Mouse (Mus musculus) urinary bladder, adult 2 months (tissue): ENCODE data around the gene Foxc2. TPM values are rescaled to one million over a fixed set of nuclear protein-coding genes. Genes with fewer than 3 reads are reported as not detected.

Experiments
- DNase-seq: peaks from one replicate; pipeline ENCODE4 v3.0.0; 2022; ENCODE audit warnings: low spot score
- polyA plus RNA-seq: library from polyadenylated mRNA; depleted of rRNA; stranded (reverse); fragments of >200 nt; gene quantifications from 2 replicates; pipeline ENCODE4 v1.2.3, GENCODE M21; 2012; rRNA removed

The Foxc2 gene
- polyA plus RNA-seq, 1 experiment: 0.47 TPM

DNA sequence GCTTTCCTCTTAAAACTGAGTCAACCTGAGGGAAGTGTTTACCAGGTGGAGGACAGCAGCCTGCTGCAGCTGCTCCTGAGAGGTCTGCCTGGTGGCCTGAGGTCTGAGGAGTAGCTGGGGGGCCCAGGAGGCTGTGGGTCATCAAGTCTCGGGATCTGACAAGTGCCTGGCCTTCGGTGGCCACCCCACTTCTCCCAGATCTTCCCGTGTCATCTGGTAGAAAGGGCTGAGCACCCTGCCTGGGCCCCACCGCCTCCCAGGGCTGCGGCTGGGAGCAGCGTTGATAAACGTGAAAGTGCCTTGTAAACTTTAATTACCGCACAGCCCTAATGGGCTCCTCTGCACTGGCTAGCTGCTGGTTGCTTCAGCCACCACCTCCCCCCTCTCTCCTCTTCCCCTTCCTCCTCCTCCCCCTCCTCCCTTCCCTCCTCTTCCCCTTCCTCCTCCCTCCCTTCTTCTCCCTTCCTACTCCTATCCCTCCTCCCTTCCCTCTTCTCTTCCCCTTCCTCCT lies 32.7 kb downstream of the Foxc2 start:
- no peak for DNase-seq

DNA sequence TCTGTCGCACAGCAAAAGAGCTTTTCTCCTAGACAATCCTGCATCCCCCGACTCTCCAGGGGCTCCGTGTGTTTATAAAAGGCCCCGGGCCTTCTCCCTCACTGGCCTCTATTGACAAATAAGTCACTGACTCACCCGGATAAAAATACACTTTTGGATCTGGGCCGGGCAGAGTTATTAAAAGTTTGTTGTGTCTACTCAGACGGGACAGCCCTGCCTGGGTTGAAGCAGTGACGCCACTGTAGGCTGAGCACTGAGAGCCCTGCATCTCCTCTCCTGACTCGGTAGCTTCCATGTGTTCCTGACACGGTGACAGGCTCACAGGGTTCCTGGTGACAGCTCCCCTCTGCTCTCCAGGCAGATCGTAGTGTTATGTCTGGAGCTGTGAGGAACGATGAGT lies 36.4 kb downstream of the Foxc2 start:
- no peak for DNase-seq

DNA sequence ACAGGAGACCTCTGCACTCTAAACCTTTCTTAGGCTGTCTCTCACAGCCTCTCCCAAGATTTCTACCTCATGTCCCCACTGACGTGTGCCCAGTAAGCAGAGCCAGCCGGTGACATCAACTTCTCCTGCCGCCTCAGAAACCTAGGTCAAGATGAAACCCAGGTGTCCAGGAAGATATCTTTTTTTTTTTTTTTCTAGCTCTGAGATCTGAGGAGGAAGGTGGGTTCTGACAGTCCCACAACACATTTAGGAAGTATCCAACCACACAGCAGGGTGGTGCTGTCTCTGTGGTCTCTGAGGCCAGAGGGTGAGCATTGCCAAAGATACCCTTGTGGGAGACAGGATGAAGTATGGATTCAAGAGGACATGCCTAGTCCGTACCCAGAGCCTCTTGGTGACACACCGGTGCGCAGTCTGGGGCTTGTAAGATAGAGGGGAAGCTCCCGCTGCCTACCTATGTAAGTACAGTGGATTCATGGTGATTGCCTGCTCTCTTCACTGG lies 41.1 kb downstream of the Foxc2 start:
- no peak for DNase-seq

DNA sequence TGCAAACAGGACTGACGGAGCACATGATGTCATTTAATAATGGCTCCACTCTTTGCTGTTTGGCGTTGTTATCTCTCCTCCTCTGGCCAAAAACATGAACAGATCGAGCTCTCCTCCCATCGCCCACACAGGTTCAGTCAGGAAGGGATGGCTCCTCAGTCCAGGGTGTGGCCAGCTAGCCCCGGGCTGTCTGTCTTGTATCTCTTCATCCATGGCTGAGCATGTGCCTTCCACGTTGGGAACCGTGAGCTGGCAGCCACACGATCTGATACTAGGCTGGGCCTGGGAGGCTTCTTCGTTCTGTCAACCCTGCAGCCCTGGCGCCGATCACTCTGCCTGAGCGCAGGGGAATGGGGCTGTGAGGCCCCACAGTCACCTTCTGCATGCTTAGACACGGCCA lies 42.8 kb downstream of the Foxc2 start:
- DNase-seq: no peak

DNA sequence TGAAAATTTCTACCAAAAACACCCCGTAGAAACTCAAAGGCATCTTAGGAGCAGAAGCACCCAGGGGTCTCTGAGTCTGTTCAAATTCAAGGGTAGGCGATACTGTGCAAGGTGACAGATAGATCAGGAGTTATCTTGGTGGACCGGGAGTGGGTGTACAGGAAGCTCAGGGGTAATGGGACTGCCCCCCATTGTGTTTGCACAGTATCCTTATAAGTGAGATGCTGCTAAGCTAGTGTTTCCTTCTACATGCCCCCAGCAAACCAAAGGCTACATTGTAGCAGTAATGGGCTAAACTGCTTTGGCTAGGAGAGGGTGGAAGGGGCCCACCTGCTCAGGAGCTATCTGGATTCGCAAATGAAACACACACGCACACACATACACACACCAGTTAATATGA lies 45.5 kb downstream of the Foxc2 start:
- DNase-seq: no peak

DNA sequence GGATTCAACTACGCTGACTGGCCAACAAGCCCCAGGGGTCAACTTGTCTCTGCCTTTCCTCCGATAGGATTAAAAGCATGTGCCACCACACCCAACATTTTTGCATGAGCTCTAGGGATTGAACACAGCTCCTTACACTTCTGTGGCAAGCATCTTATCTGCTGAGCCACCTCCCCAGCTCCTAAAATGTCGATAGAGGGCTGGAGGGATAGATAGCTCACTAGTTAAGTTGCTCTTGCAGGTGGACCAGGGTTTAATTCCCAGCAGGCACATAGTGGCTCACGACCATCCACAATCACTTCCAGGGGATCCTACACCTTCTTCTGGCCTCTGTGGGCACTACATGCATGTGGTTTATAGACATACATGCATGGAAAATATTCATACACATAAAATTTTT lies 46.4 kb downstream of the Foxc2 start:
- no peak for DNase-seq

DNA sequence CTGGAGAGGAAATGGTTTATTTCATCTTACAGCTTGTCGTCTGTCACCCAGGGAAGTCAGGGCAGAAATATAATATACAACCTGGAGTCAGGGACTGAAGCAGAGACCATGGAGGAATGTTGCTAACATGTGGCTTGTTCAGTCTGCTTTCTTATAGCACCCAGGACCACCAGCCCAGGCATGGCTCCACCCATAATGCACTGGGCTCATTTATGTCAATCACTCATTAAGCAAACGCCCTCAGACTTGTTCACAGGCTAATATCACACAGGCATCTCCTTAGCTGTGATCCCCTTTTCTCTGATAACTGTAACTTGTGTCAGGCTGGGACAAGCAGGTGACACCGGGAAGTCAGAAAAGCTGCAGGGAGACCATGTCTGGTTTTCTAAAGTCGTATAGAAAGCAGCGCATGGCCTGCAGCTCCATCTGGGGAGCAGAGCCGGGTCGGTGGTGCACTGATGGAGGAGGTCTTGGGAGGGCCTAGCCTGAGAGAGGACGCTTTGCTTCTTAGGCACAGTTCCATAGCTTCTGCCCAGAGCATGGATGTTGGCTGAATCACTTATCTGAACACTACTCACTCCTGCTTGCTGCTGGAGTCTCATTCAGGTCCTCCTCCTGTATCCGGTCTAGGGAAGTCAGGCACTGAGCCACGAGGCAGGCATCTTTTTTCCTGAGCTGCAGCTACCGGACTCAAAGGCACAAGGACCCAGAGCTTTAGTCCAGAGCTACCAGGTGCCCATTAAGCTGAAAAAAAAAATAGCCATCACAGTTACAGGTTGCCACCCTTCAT lies 47.1 kb downstream of the Foxc2 start:
- DNase-seq: no peak

DNA sequence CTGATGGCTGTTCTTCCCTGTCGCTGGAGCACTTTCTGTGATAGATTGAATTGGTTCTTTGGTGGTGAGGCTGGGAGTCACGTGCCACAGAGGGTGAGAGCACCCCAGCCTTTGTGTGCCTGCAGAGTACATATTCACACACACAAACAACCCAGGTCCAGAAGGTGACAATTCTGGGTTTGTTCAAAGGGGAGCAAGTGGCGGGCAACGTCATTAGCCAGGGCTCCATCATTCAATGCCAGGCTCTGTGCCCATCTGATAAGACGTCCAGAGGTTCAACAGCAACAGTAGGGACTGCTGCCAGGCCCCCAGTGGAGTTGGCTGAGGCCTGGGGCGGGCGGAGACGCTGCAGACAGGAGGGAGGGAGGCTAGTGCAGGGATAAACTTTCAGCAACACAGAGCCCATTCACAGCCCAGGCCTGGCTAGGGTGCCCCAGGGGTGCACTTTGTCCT lies 48.1 kb downstream of the Foxc2 start:
- no peak for DNase-seq

DNA sequence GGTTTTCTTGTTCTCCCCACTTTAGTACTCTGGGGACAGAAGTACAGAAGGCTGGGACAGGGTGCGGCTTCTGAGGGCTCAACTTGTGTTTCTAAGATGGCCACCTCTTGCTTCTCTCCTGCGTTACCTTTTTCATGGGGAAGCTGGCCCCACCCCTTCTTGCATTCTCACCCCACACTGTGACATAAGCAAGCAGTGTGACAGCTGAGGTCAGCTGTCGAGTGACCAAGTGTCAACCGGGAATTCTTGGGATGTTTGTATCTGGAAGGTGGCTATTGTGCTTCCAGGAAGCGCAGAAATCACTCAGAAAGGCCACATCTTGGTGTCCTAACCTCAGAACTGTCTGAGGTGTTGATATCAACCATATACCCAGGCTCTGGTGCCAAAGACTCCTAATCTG lies 52.1 kb downstream of the Foxc2 start:
- no peak for DNase-seq

Other genes starting within 250 kb of the Foxc2 start
- 104 and 117 TPM in 2 replicates for gene Foxf1, start 31.8 kb upstream of the Foxc2 start, polyA plus RNA-seq
- gene Mthfsd, start 7.8 kb upstream of the Foxc2 start, polyA plus RNA-seq: 95.5 and 139 TPM in 2 replicates
- 3.4 and 5.0 TPM in 2 replicates for gene Foxl1, start 11.8 kb downstream of the Foxc2 start, polyA plus RNA-seq